Comparison of ENCODE assay signal across 11 mouse cellular contexts in genomic region chr1:60662301-60662986, GRCm38 (mm10). TPM values are rescaled to one million over a fixed set of nuclear protein-coding genes. Genes with fewer than 3 reads are reported as not detected.
DNase-seq lines count a peak whose midpoint lies in the region; ATAC-seq and TF ChIP-seq lines count a peak whose summit lies in the region.
"Had no signal": no experiment of that assay in that cellular context is flagged by ENCODE, and none has a peak within 500 bp of the region (broad histone marks: within the 10 kb centered on the region; RNA-seq: fewer than 3 reads in every experiment).

No protein-coding gene starts in this region.

- H3K27ac ChIP-seq in heart, embryonic 12.5 days (ENCODE audit: poor library complexity, severe bottlenecking) = peak overlapping the region; percentile 18; the same call in 1 of the 2 replicates
- no peak overlapping the region for H3K27ac ChIP-seq in thymus, adult 2 months (ENCODE audit: control insufficient read depth, insufficient read depth, low read length)
- H3K27ac ChIP-seq: limb, embryonic 12.5 days; midbrain, embryonic 12.5 days had no signal

- TF ChIP-seq CTCF in thymus, adult 2 months (IDR thresholded peaks at IDR 0.05; ENCODE audit: borderline replicate concordance, control insufficient read depth, extremely low read depth, insufficient read depth, low read length, poor library complexity) = no peak

- peak; percentile 48 for DNase-seq in gastrocnemius, adult 18-20 months (ENCODE audit: low spot score)
- no peak for DNase-seq in gastrocnemius, postnatal 4 days (ENCODE audit: low spot score in 2 of 2)
- peak; percentile 18 for DNase-seq in liver
- DNase-seq in layer of hippocampus, postnatal 36 days = no peak
- no peak for DNase-seq in kidney, adult 11 months
- DNase-seq in thymus, adult 2 months = no peak
- DNase-seq: kidney, postnatal 36 days had no signal

- H3K27me3 ChIP-seq in heart, embryonic 12.5 days (replicated peaks) = no peaks in the 10 kb centered on the region
- H3K27me3 ChIP-seq in thymus, adult 2 months (ENCODE audit: control insufficient read depth, insufficient read depth, low read length) = no peaks in the 10 kb centered on the region
- H3K27me3 ChIP-seq: limb, embryonic 12.5 days; midbrain, embryonic 12.5 days had no signal

- H3K4me3 ChIP-seq in heart, embryonic 12.5 days = no peak overlapping the region
- no peak overlapping the region for H3K4me3 ChIP-seq in thymus, adult 2 months (ENCODE audit: control insufficient read depth, insufficient read depth, low read length)
- H3K4me3 ChIP-seq: limb, embryonic 12.5 days; midbrain, embryonic 12.5 days had no signal

- H3K36me3 ChIP-seq in heart, embryonic 12.5 days = no peaks in the 10 kb centered on the region
- H3K36me3 ChIP-seq in thymus, adult 2 months (ENCODE audit: control insufficient read depth, insufficient read depth, low read length) = no peaks in the 10 kb centered on the region
- H3K36me3 ChIP-seq: limb, embryonic 12.5 days; midbrain, embryonic 12.5 days had no signal

- H3K9me3 ChIP-seq in heart, embryonic 12.5 days (replicated peaks) = no peaks in the 10 kb centered on the region
- H3K9me3 ChIP-seq: limb, embryonic 12.5 days; midbrain, embryonic 12.5 days had no signal

- no peak for TF ChIP-seq POLR2A in thymus, adult 2 months (IDR thresholded peaks at IDR 0.05; ENCODE audit: control insufficient read depth, extremely low read depth, insufficient read depth, low read length, poor library complexity)

- ATAC-seq in heart, embryonic 12.5 days (ENCODE audit: insufficient number of reproducible peaks, low FRiP score) = peak; percentile 45; the same call in 1 of the 2 replicates
- peak; percentile 28 for ATAC-seq in monocyte, adult 5-6 weeks (replicated peaks; ENCODE audit: insufficient number of reproducible peaks, low FRiP score, low TSS enrichment, poor library complexity, severe bottlenecking)

- H3K9ac ChIP-seq in heart, embryonic 12.5 days = no peak overlapping the region
- H3K9ac ChIP-seq: limb, embryonic 12.5 days; midbrain, embryonic 12.5 days had no signal

- H3K4me1 ChIP-seq in heart, embryonic 12.5 days (replicated peaks) = peaks cover 22% of the 10 kb centered on the region
- 0 out of 2 replicates have a peak, but pooled peaks cover 7% of the 10 kb centered on the region for H3K4me1 ChIP-seq in thymus, adult 2 months (replicated peaks; ENCODE audit: control insufficient read depth, insufficient read depth, low read length)
- H3K4me1 ChIP-seq: midbrain, embryonic 12.5 days had no signal

- H3K4me2 ChIP-seq in heart, embryonic 12.5 days = peak overlapping the region; percentile 9; the same call in 1 of the 2 replicates
- H3K4me2 ChIP-seq: limb, embryonic 12.5 days; midbrain, embryonic 12.5 days had no signal

- 24% methylated on average over 9 of the region's 9 CpGs for WGBS in heart, embryonic 12.5 days
- 60% methylated on average over 9 of the region's 9 CpGs for WGBS in thymus, adult 2 months

RNA-seq across cellular contexts. Expression of gene Cd28, which starts 54.2 kb away (rescaled TPM):
- 1 to 10 TPM; 2.2 to 2.9 TPM for total RNA-seq in gastrocnemius, adult 18-20 months (2021)
- total RNA-seq in gastrocnemius, postnatal 4 days (2021) = 1 to 10 TPM; 2.3 TPM
- 0.06 and 0.17 TPM in 2 replicates for polyA plus RNA-seq in heart, embryonic 12.5 days (2016; fragmentation: Nextera tagmentation; extraction: Ambion mirVana)
- 19.8 to 27.1 TPM (median 26.7 TPM) in 3 replicates for total RNA-seq in monocyte, adult 5-6 weeks (2017)
- under 1 TPM; 0.07 to 0.10 TPM for total RNA-seq in layer of hippocampus, postnatal 36 days (2021)
- 56.0 and 58.4 TPM in 2 replicates for polyA plus RNA-seq in thymus, adult 2 months (2012; rRNA removed)

Comparison
In these comparisons a context has a peak if more than half of its experiments do, and no peak if none do; other contexts are left out.
1. DNase-seq: peak in gastrocnemius, adult 18-20 months (single experiment) and liver (single experiment); none in gastrocnemius, postnatal 4 days (0 of 2), layer of hippocampus, postnatal 36 days (0 of 2), kidney, adult 11 months (single experiment) and thymus, adult 2 months (single experiment).